Mouse (Mus musculus): ENCODE measurements at regions not wholly inside any gene's neighbourhood (a gene's known extent, or its start where the extent isn't known, plus 50 kb on each side); places are given as distances from the start of the nearest gene placed in this dataset.

GRCm38 (mm10) chr4:99511993-99512392, 144.1 kb upstream of the Foxd3 start:
- no peak for DNase-seq

- no peak for DNase-seq
Observed at GRCm38 (mm10) chr4:99516883-99517282, 139.2 kb upstream of the Foxd3 start.

- no peak for DNase-seq
Observed at GRCm38 (mm10) chr4:99527441-99527840, 128.7 kb upstream of the Foxd3 start.

GRCm38 (mm10) chr4:99544014-99544413, 112.1 kb upstream of the Foxd3 start:
- DNase-seq = no peak

- DNase-seq = no peak
Observed at GRCm38 (mm10) chr4:99545742-99546141, 110.4 kb upstream of the Foxd3 start.

GRCm38 (mm10) chr4:99557963-99558362, 98.1 kb upstream of the Foxd3 start:
- DNase-seq = no peak

- DNase-seq = no peak
Observed at GRCm38 (mm10) chr4:99560604-99561003, 95.5 kb upstream of the Foxd3 start.

- DNase-seq = no peak
Observed at GRCm38 (mm10) chr4:99561506-99561937, 94.6 kb upstream of the Foxd3 start.

- no peak for DNase-seq
Observed at GRCm38 (mm10) chr4:99565401-99565800, 90.7 kb upstream of the Foxd3 start.

GRCm38 (mm10) chr4:99572841-99573642, 83.1 kb upstream of the Foxd3 start:
- DNase-seq = no peak

GRCm38 (mm10) chr4:99574021-99574531, 82.0 kb upstream of the Foxd3 start:
- no peak for DNase-seq

- no peak for DNase-seq
Observed at GRCm38 (mm10) chr4:99574984-99575383, 81.1 kb upstream of the Foxd3 start.

GRCm38 (mm10) chr4:99597781-99598180, 58.3 kb upstream of the Foxd3 start:
- DNase-seq = no peak

- DNase-seq = no peak
Observed at GRCm38 (mm10) chr4:99600741-99601140, 55.4 kb upstream of the Foxd3 start.

- no peak for DNase-seq
Observed at GRCm38 (mm10) chr4:99601463-99601862, 54.6 kb upstream of the Foxd3 start.
